Mouse (Mus musculus): ENCODE measurements around the gene Rftn1. TPM values are rescaled to one million over a fixed set of nuclear protein-coding genes. Genes with fewer than 3 reads are reported as not detected.
A peak's percentile ranks its signal among the peaks of the same experiment; 100 is the strongest.

Rftn1 gene
- polyA plus RNA-seq, 1 experiment from 2014 or later: 7.6 TPM

DNA sequence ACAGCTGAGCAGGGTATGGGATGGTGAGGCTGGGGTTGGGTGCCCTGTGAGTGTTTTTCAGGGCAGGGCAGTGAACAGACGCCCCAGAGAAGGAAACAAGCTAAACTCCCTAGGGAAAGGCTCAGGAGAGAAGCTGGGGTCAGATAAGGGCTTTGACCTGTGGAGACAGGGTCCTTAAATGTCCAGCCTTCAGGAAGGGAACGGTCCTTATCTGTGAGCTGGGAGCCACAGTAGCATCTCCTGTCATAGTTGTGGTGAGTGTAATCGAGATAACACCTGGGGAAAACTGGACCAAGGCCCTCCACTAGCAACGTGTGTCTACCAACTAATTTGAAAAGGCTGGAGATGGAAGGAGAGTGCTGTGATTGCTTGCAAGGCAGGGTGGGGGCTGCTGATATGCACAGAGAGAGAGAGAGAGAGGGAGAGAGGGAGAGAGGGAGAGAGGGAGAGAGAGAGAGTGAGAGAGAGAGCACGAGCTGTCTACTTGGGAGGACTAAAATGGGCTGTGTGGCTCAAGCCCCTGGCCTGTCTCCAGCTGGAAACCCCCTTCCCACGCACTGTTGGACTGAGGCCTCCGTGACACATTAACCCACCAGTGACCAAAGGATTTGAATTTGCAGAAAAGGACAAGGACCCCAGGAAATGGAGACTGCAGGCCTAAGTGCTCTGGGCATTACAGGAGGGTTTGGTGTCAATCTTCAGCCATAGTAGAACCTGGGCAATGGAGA, 137.6 kb downstream of the Rftn1 start:
- H3K9me3 ChIP-seq: no peaks in the 10 kb centered on the region
- no peak overlapping the region for H3K4me3 ChIP-seq
- peaks cover 14% of the 10 kb centered on the region; the same call in 1 of the 2 replicates for H3K4me1 ChIP-seq (replicated peaks)
- no peak overlapping the region for H3K27ac ChIP-seq
- no peak for DNase-seq (ENCODE audit: low spot score)
- WGBS: 75% methylated on average over 7 of the region's 7 CpGs
- no peaks in the 10 kb centered on the region for H3K27me3 ChIP-seq (ENCODE audit: insufficient read depth, poor library complexity, severe bottlenecking)
- no peaks in the 10 kb centered on the region for H3K36me3 ChIP-seq

DNA sequence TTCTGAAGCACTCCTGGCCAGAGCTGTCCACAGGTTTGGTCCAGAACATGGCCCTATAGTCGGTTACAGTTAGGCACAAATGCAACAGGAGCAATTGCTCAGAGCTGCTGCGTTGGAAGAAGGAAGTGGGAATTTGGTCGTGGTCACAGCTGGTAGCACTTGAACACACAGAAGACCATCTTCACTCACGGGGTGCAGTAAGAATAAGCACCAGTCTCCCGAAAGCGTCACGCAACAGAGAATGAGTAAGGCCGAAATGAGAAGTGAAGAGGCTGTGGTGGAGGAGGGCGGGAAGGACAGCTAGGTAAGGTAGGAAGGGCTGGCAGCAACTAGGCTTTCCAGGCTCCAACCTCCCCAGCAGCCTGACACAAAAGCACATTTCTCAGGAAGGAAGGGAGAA, 140.0 kb downstream of the Rftn1 start:
- Histone ChIP-seq H3K9me3 (no peaks in the 10 kb centered on the region), H3K4me3 (no peak overlapping the region), H3K36me3 (no peaks in the 10 kb centered on the region), H3K27ac (no peak overlapping the region), H3K4me1 (replicated peaks) (peaks cover 14% of the 10 kb centered on the region; the same call in 1 of the 2 replicates), H3K27me3 (ENCODE audit: insufficient read depth, poor library complexity, severe bottlenecking) (no peaks in the 10 kb centered on the region)
- 87% methylated on average over 9 of the region's 9 CpGs for WGBS
- DNase-seq (ENCODE audit: low spot score): no peak

DNA sequence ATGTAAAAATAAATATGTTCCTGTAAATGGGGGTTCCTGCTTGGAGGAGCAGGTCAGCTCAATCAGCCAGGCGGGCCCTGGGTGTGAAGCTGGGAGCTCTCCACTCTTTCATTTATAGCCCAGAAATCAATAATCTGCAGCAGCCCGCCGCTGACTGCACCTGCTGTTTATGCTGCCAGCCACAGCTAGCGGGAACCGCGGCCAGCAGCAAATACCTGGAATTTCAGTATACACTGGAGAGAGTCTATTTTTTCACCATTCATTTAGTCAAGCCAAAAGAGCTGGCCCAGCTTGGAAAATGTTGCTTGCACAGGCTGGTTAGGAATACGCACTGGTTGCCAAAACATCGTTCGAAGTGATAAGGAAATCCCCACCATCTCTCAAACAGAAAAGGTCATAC, 142.3 kb downstream of the Rftn1 start:
- DNase-seq (ENCODE audit: low spot score): peak; percentile 17
- Histone ChIP-seq H3K36me3 (no peaks in the 10 kb centered on the region), H3K27ac (no peak overlapping the region), H3K4me3 (no peak overlapping the region), H3K9me3 (no peaks in the 10 kb centered on the region), H3K4me1 (replicated peaks) (0 out of 2 replicates have a peak, but pooled peaks cover 10% of the 10 kb centered on the region), H3K27me3 (ENCODE audit: insufficient read depth, poor library complexity, severe bottlenecking) (no peaks in the 10 kb centered on the region)
- 87% methylated on average over 9 of the region's 9 CpGs for WGBS

DNA sequence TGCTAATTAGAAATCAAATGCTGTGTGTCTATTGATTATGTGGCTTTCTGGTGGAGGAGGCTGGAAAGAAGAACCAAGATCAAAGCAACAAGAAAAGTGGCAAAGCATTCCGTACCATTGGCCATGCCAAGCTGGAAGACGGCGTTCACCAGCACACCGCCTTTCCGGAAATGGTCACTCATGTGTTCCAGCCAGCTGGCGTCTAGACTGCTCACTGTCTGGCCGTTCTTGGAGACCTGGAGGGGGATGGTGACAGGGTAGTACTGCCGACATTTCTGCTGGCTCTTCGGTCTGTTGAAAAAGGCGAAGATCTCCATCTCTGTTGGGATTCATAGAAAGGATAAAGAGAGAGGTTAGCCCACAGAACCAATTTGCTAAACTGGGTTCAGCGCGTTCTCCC, 143.3 kb downstream of the Rftn1 start:
- Histone ChIP-seq H3K9me3 (no peaks in the 10 kb centered on the region), H3K27ac (no peak overlapping the region), H3K36me3 (no peaks in the 10 kb centered on the region), H3K4me3 (no peak overlapping the region), H3K4me1 (replicated peaks) (0 out of 2 replicates have a peak, but pooled peaks cover 10% of the 10 kb centered on the region), H3K27me3 (ENCODE audit: insufficient read depth, poor library complexity, severe bottlenecking) (no peaks in the 10 kb centered on the region)
- no peak for DNase-seq (ENCODE audit: low spot score)
- WGBS: 95% methylated on average over 12 of the region's 12 CpGs

DNA sequence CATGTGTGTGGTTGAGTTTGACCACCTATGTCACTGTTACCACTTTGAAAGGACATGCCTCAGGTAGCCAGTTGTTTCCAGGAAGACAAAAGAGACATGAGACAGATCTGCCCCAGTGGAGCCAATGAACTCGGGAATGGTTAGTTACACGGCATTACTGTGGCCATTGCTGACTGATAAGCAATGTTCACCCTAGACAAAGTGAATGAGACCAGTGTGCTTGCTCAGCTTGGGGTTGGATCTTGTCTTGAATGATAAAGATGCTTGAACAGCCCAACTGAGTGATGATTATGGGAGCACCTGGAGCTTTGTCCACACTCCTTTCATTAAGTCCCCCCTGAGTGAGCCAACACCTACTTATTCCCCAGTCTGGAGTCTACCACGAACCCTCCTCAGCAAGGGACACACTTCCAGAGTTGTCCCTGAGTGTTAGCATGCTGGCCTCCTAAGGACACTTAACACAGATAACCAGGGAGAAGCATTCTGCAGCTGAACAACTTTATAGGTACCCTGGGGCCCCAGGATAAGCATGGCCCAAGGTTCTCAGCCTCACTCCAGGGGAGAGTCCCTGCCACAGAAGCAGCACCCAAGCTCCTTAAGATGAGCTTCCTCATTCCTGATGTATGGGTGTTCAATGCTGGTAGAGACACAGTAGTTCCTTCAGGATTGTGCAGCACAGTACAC, 149.6 kb downstream of the Rftn1 start:
- H3K4me1 ChIP-seq (replicated peaks): peaks cover 27% of the 10 kb centered on the region
- no peak overlapping the region for H3K4me3 ChIP-seq
- 89% methylated on average over 3 of the region's 3 CpGs for WGBS
- no peaks in the 10 kb centered on the region for H3K27me3 ChIP-seq (ENCODE audit: insufficient read depth, poor library complexity, severe bottlenecking)
- no peak overlapping the region for H3K27ac ChIP-seq
- no peaks in the 10 kb centered on the region for H3K9me3 ChIP-seq
- H3K36me3 ChIP-seq: no peaks in the 10 kb centered on the region
- no peak for DNase-seq (ENCODE audit: low spot score)

DNA sequence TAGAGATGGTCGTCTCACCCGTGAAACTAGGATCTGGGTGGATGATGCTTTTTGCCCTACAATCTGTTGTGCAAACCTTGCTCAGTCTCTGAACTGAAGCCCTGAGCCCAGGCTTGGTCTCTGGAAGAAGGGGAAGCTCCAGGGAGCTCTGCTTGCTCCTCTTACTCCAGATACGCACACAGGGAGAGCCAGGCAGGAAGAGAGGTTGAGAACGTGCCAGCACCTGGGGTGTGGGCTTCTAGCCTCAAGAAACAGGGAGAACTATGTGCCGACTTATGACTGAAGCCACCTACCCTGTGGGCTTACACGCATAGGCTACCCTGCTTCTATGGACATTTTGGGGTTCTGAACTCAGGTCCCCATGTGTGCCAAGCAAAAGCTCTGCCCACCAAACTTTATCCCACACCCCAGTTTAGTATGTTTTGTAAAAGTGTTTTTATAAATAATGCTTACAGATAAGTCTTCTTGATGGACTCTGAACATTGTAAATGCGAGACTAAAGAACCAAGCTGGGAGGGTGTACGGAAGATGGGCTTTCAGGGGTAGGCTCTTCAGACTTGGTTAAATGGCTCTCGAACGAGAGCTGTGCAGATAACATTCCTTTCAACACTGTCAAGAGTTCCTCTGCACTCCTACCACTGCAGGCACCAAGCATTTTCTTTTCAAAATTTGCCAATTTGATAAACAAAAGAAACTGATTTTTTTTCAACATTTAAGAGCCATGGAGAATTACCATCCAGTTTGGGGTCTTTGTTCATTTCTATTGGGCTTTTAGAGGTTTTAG, 152.4 kb downstream of the Rftn1 start:
- DNase-seq (ENCODE audit: low spot score): no peak
- Histone ChIP-seq H3K36me3 (no peaks in the 10 kb centered on the region), H3K27me3 (ENCODE audit: insufficient read depth, poor library complexity, severe bottlenecking) (no peaks in the 10 kb centered on the region), H3K4me3 (no peak overlapping the region), H3K9me3 (no peaks in the 10 kb centered on the region), H3K4me1 (replicated peaks) (peaks cover 27% of the 10 kb centered on the region), H3K27ac (peak overlapping the region; percentile 35; the same call in 1 of the 2 replicates)
- WGBS: 86% methylated on average over 10 of the region's 10 CpGs

DNA sequence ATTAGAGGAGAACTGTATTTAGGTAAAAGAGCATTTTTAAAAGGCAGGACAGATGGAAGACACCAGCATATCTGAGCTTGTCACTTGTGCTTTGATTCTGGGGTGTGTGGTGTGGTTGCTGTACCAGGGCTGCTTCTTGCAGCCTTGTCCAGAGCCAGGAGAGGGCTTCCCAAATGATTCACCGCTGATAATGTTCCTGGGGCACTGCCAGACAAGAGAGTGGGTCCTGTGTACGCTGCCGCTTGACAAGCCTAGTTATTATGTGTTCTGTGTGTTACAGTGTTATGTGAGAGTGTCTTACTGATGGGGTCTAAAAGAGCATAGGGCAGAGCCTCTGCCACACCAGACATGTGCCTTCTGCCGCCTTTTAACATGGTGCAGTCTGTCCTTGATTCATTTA, 153.1 kb downstream of the Rftn1 start:
- no peak for DNase-seq (ENCODE audit: low spot score)
- no peaks in the 10 kb centered on the region for H3K27me3 ChIP-seq (ENCODE audit: insufficient read depth, poor library complexity, severe bottlenecking)
- no peaks in the 10 kb centered on the region for H3K36me3 ChIP-seq
- no peak overlapping the region for H3K4me3 ChIP-seq
- peak overlapping the region; percentile 62; the same call in 1 of the 2 replicates for H3K27ac ChIP-seq
- 88% methylated on average over 4 of the region's 4 CpGs for WGBS
- H3K9me3 ChIP-seq: no peaks in the 10 kb centered on the region
- H3K4me1 ChIP-seq (replicated peaks): peaks cover 27% of the 10 kb centered on the region

DNA sequence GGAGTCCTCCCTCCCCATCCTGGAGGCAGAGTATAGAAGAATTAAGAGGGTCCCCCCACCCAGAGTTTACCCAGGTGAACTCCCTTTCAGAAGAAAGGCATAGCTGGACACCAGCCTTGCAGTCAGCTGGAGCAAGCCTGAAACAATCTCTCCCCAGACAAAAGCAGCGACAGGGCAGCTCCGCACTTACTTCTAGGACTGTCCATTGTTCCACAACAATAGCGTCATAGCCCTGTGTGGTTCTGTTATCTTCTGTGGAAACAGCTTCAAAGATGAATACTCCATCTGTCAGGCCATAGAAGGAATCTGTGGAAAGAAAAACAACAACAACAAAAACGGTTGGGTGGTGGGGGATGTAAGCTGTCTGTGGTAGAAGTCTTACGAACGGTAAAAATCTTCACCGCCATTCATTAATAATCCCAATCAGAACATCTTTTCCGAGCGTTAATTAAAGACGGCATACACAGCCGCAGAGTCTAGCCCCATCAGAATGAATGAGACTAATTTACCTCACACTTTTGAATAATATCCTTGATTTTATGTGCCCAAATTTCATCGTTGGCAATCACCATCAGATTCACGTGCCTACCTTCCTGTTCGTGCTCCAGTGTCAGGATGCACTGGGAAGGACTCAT, 153.6 kb downstream of the Rftn1 start:
- H3K27me3 ChIP-seq (ENCODE audit: insufficient read depth, poor library complexity, severe bottlenecking): no peaks in the 10 kb centered on the region
- H3K27ac ChIP-seq: peak overlapping the region; percentile 62; the same call in 1 of the 2 replicates
- H3K4me3 ChIP-seq: no peak overlapping the region
- WGBS: 69% methylated on average over 14 of the region's 14 CpGs
- peaks cover 26% of the 10 kb centered on the region for H3K4me1 ChIP-seq (replicated peaks)
- no peaks in the 10 kb centered on the region for H3K36me3 ChIP-seq
- no peak for DNase-seq (ENCODE audit: low spot score)
- no peaks in the 10 kb centered on the region for H3K9me3 ChIP-seq

DNA sequence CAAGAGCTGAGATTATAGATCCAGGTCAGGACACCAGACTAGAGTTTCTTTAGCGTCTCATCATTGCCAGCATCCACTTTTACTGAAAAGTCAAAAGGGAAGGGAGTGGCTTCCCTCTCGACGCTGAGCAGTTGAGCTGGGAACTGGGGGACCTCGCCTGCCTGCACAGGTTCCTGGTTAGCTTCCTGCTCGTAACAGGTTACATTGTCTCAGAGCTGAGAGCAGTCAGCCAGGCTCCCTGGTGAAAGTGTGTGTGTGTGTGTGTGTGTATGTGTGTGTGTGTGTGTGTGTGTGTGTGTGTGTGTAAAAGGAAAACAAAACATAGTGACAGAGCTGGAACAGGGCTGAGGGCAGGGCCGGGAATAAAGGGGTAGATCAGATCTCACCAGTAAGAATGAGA, 156.8 kb downstream of the Rftn1 start:
- WGBS: 74% methylated on average over 6 of the region's 6 CpGs

DNA sequence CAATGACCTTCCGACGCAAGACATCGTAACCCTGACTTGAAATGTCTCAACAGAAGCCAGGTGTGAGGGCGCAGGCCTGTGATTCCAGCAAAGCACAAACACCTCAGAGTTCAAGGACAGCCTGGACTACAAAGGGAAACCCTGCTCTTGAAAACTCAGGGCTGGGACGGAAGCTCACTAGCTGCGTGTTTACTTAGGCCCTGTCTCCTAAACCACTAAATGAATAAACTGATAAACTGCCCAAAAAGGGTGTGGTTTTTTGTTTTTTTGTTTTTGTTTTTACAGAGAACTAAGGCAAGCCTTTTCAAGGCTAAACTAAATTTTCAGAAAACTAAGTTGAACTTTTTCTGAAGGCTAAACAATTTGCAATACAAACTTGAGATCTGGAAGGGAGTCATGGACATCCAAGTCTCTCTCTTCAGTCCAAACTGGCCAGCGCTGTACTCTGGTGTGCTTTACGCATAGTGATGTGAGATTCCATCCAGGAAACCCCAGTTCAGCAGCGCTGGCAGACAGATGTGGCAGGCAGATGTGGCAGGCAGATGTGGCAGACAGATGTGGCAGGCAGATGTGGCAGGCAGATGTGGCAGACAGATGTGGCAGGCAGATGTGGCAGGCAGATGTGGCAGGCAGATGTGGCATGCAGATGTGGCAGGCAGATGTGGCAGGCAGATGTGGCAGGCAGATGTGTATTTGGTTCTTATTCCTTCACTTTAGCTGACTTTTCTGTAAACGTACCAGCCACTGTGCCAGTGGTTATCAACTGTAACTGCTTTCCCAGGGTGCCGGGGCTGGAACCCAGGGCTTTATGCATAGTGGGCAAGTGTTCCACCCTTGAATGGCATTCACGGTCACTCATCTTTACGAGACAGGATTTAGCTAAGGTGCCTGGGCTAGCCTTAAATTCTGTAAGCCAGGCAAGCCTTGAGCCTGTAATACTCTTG, 158.7 kb downstream of the Rftn1 start:
- no peak for DNase-seq (ENCODE audit: low spot score)
- Histone ChIP-seq H3K27ac (no peak overlapping the region), H3K4me1 (replicated peaks) (peaks cover 14% of the 10 kb centered on the region), H3K36me3 (no peaks in the 10 kb centered on the region), H3K4me3 (no peak overlapping the region), H3K27me3 (ENCODE audit: insufficient read depth, poor library complexity, severe bottlenecking) (no peaks in the 10 kb centered on the region), H3K9me3 (no peaks in the 10 kb centered on the region)
- 89% methylated on average over 13 of the region's 13 CpGs for WGBS

More for the DNA sequence above, 156.8 kb downstream of the Rftn1 start:
- Histone ChIP-seq H3K36me3 (no peaks in the 10 kb centered on the region), H3K4me1 (replicated peaks) (peaks cover 21% of the 10 kb centered on the region), H3K9me3 (no peaks in the 10 kb centered on the region), H3K27ac (no peak overlapping the region), H3K4me3 (no peak overlapping the region), H3K27me3 (ENCODE audit: insufficient read depth, poor library complexity, severe bottlenecking) (no peaks in the 10 kb centered on the region)
- no peak for DNase-seq (ENCODE audit: low spot score)

DNA sequence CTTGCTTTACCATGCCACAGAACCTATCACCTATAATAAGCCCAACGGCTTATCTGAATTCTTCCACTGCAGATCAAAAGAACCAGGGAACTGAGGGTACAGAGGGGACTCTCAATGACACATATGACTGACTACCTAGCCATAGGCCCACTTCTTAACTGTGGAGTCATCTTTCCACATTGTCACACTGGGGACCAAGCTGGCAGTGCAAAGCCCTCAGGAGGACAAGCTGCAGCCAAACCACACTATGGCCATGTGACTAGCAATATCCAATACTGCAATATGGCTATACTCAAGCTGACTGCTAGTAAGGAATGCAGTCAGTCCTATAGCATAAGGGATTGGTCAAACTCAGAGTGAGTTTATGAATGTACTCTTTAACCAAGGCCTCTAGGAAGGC, 164.8 kb downstream of the Rftn1 start:
- H3K4me1 ChIP-seq (replicated peaks): peaks cover 25% of the 10 kb centered on the region
- DNase-seq (ENCODE audit: low spot score): no peak
- H3K36me3 ChIP-seq: no peaks in the 10 kb centered on the region
- no peak overlapping the region for H3K4me3 ChIP-seq
- WGBS: 93% methylated on average over 1 of the region's 1 CpGs
- no peaks in the 10 kb centered on the region for H3K9me3 ChIP-seq
- H3K27ac ChIP-seq: no peak overlapping the region
- H3K27me3 ChIP-seq (ENCODE audit: insufficient read depth, poor library complexity, severe bottlenecking): no peaks in the 10 kb centered on the region
